ENCODE assay signal across 8 mouse cellular contexts in the genomic region with DNA sequence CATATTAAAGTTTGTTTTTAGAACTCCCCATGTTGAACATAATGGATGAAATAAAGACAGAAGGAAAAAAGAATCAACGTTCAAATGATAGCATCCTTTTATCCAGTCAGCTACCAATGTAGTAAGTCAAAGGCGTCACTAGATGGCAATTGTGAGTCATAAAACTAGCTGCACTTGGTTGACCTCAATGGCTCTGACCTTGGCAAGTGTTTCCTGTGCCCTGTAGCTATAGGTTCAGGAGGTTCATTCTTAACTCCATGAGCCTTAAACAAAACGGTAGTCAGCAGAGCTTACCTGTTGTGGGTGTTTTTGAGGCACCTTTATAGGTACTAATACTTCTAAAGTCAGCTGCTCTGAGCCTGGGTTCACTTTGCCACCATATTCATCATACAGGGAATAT.
A peak's percentile ranks its signal among the peaks of the same experiment; 100 is the strongest.
DNase-seq lines count a peak whose midpoint lies in the region; ATAC-seq and TF ChIP-seq lines count a peak whose summit lies in the region.

No protein-coding gene starts in this region.

- peak; percentile 56; the same call in 1 of the 2 replicates for TF ChIP-seq CTCF in brain, embryonic 14.5 days (IDR thresholded peaks at IDR 0.05; ENCODE audit: borderline replicate concordance, extremely low read depth, insufficient read depth, insufficient read length)

- peak; percentile 85 to 86; a peak in 3 of 4 replicates for ATAC-seq in hematopoietic stem cell, adult 5-6 weeks (replicated peaks in 1 of 2; ENCODE audit: insufficient read depth in 1 of 2, low FRiP score in 2 of 2, low TSS enrichment in 1 of 2, low read depth in 1 of 2, poor library complexity in 2 of 2, severe bottlenecking in 2 of 2)
- ATAC-seq in megakaryocyte progenitor cell, adult 5-6 weeks (replicated peaks; ENCODE audit: poor library complexity), result peak; percentile 95
- ATAC-seq in activated CD4-positive, CD25-positive, alpha-beta regulatory T cell, adult 4 months, result no peak

- intact Hi-C loops in left cerebral cortex, postnatal 14 days (cut with DNase I), result loop anchor here (10.0 kb wide), 1 partner anchor 615 kb away; no protein-coding TSS in a partner anchor

- peak; percentile 20 to 79 for DNase-seq in adrenal gland, adult (ENCODE audit: inconsistent age in 2 of 2, low spot score in 1 of 2)
- no peak for DNase-seq in adrenal gland, adult 8-10 months
- peak; percentile 15 to 23 for DNase-seq in left cerebral cortex, postnatal 14 days (ENCODE audit: low spot score in 2 of 2)
- no peak for DNase-seq in left cerebral cortex, adult 11 months (ENCODE audit: low spot score)
- DNase-seq in brain, embryonic 14.5 days (ENCODE audit: low read depth), result peak; percentile 69

- no peak for TF ChIP-seq POLR2A in brain, embryonic 14.5 days (IDR thresholded peaks at IDR 0.05; ENCODE audit: borderline replicate concordance, extremely low read depth, insufficient read depth, insufficient read length, poor library complexity, severe bottlenecking)

Comparison
In these comparisons a context has a peak if more than half of its experiments do, and no peak if none do; other contexts are left out.
1. DNase-seq: peak in adrenal gland, adult (2 of 2), left cerebral cortex, postnatal 14 days (2 of 2) and brain, embryonic 14.5 days (single experiment); none in adrenal gland, adult 8-10 months (single experiment) and left cerebral cortex, adult 11 months (single experiment).